Mouse (Mus musculus) E14TG2a.4 (cell line): ENCODE data around the gene Clint1.

Experiments
- CTCF ChIP-seq: conservative IDR thresholded peaks from 2 replicates; pipeline ENCODE4 v1.5.1; 2014; ENCODE audit warnings: low read length
- NANOG ChIP-seq: IDR thresholded peaks from 2 replicates; pipeline ENCODE4 v1.6.1; 2014; ENCODE audit warnings: borderline replicate concordance, low read length, mixed read lengths
- POU5F1 ChIP-seq: IDR thresholded peaks from 2 replicates; pipeline ENCODE4 v1.6.1; 2014; ENCODE audit warnings: low read length, borderline replicate concordance

DNA sequence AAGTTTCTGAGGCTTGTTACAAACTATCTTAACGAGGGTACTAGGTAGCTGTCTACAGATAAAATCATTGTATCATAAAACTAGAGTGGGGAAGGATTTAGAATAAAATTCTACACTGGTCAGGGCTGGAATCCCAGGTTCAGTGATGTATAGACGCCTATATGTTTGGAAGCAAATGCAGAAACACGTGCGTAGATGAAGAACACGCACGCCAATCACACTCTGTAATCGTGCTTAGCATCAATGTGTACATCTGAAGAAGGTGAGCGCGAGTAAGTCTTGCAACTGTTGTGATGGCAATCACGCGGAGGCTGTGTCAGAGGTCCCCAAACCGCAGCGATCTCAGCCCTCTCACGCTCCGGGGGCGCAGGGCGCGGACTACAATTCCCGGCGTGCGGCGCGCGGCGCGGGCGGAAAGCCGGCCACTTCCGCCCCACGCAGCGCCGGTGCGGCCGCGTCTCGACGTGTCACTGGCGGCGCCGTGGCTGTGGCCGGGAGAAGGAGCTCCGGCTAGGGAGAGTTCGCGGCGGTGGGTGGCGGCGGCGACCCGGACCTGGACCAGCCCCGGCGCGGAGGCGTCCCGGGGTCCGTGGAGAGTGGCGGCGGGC, at the start of gene Clint1:
- TF ChIP-seq CTCF (no peak), POU5F1 (no peak), NANOG (no peak)
